Mouse (Mus musculus) liver, embryonic 14.5 days (tissue): ENCODE data around the gene C2cd5.

Experiments used
- CTCF ChIP-seq: IDR thresholded peaks from 2 replicates; pipeline ENCODE4 v1.5.1; 2016; ENCODE audit warnings: antibody characterized with exemption, low read depth, control low read depth
- EP300 ChIP-seq: IDR thresholded peaks from 2 replicates; pipeline ENCODE4 v1.6.1; 2016; ENCODE audit warnings: antibody characterized with exemption, low read depth

- TF ChIP-seq CTCF (peak; percentile 96), EP300 (no peak)
These were observed 111.2 kb downstream of the C2cd5 start for GRCm38 (mm10) chr6:142988753-142989152.
